ENCODE assay signal across 20 mouse cellular contexts in the genomic region with DNA sequence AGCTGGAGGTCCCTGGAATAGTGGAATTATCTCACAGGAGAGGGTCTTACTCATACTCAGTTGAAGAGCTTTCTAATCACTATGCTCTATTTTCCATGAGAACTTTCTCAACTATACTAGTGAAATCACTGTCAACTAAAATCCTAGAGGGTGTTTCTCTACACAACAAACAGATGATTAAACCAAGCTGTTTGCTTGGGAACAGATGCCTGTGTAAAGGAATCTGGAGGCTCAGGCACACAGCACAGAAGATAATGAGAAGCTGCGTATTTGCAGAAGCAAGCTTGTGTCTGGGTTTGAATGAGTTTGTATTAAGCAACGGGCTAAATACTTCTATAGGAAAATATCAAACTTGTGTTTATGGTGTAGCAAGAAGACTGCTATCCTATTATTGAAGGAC.
"Had no signal": no experiment of that assay in that cellular context is flagged by ENCODE, and none has a peak within 500 bp of the region (broad histone marks: within the 10 kb centered on the region; RNA-seq: fewer than 3 reads in every experiment).

No protein-coding gene starts in this region.

- H3K27me3 ChIP-seq: limb, embryonic 12.5 days; limb, embryonic 15.5 days; megakaryocyte, embryonic 14.5 days had no signal

- H3K4me3 ChIP-seq: limb, embryonic 12.5 days; limb, embryonic 15.5 days; megakaryocyte, embryonic 14.5 days had no signal

- H3K4me1 ChIP-seq: limb, embryonic 12.5 days; limb, embryonic 15.5 days; megakaryocyte, embryonic 14.5 days had no signal

- ATAC-seq: intestine, postnatal 0 days; liver, postnatal 0 days had no signal

- DNase-seq: kidney, adult 2 months; kidney, postnatal 25 days; liver, postnatal 0 days; lung, embryonic 14.5 days; lung, postnatal 10 days; lung, postnatal 36 days; midbrain, embryonic 14.5 days; right cerebral cortex, adult 18-20 months; right cerebral cortex, postnatal 14 days; right cerebral cortex, postnatal 4 days; thymus, postnatal 25 days had no signal

- H3K36me3 ChIP-seq: limb, embryonic 12.5 days; limb, embryonic 15.5 days had no signal

- H3K9ac ChIP-seq: limb, embryonic 12.5 days; limb, embryonic 15.5 days; liver, embryonic 14.5 days; liver, postnatal 0 days; lung, embryonic 14.5 days had no signal

- H3K27ac ChIP-seq: kidney, postnatal 0 days; limb, embryonic 12.5 days; limb, embryonic 15.5 days; liver, embryonic 14.5 days; stomach, postnatal 0 days had no signal

- H3K9me3 ChIP-seq: limb, embryonic 12.5 days; limb, embryonic 15.5 days; megakaryocyte, embryonic 14.5 days had no signal

- H3K4me2 ChIP-seq: limb, embryonic 12.5 days; limb, embryonic 15.5 days; liver, embryonic 11.5 days; lung, embryonic 14.5 days; midbrain, embryonic 11.5 days had no signal
